Mouse (Mus musculus) liver, embryonic 11.5 days (tissue): Measurements from ENCODE around the gene Defb26. TPM values are rescaled to one million over a fixed set of nuclear protein-coding genes. Genes with fewer than 3 reads are reported as not detected.

Experiments
- ATAC-seq: fragments of 200-750 bp; cut with Nextera tagmentation; replicated peaks from 2 replicates; pipeline ENCODE4 v1.8.0; 2017; ENCODE audit warnings: moderate number of reproducible peaks, mild to moderate bottlenecking, moderate TSS enrichment, moderate library complexity; ENCODE audit not compliant: low FRiP score
- DNase-seq: peaks from one replicate; pipeline ENCODE4 v3.0.0-alpha.2; 2017; ENCODE audit warnings: low spot score
- H3K27ac ChIP-seq: fragments of 300-500 bp; sonication (generic); 2 replicates; pipeline ENCODE4 v1.5.1; 2014; ENCODE audit warnings: mild to moderate bottlenecking, low read depth, low read length, control low read depth
- H3K27me3 ChIP-seq: fragments of 300-500 bp; sonication (generic); replicated peaks from 2 replicates; pipeline ENCODE4 v1.6.1; 2014; ENCODE audit warnings: low read length, mixed read lengths; ENCODE audit not compliant: control insufficient read depth, insufficient read depth
- H3K36me3 ChIP-seq: fragments of 300-500 bp; sonication (generic); 2 replicates; pipeline ENCODE4 v1.6.1; 2014; ENCODE audit warnings: mild to moderate bottlenecking, low read length, moderate library complexity, mixed read lengths; ENCODE audit not compliant: control insufficient read depth, insufficient read depth
- H3K4me1 ChIP-seq: fragments of 300-500 bp; sonication (generic); replicated peaks from 2 replicates; pipeline ENCODE4 v1.6.1; 2014; ENCODE audit warnings: low read length, mixed read lengths; ENCODE audit not compliant: control insufficient read depth, insufficient read depth
- H3K4me2 ChIP-seq: fragments of 300-500 bp; sonication (generic); 2 replicates; pipeline ENCODE4 v1.6.1; 2014; ENCODE audit warnings: mild to moderate bottlenecking, control low read depth, moderate library complexity
- H3K4me3 ChIP-seq: fragments of 300-500 bp; sonication (generic); 2 replicates; pipeline ENCODE4 v1.5.1; 2014; ENCODE audit warnings: low read depth, low read length, control low read depth
- H3K9ac ChIP-seq: fragments of 300-500 bp; sonication (generic); 2 replicates; pipeline ENCODE4 v1.6.1; 2014; ENCODE audit warnings: low read depth, low read length, control low read depth
- H3K9me3 ChIP-seq: fragments of 300-500 bp; sonication (generic); 2 replicates; pipeline ENCODE4 v1.6.1; 2016; ENCODE audit warnings: low read length, inconsistent platforms, mixed read lengths; ENCODE audit not compliant: control insufficient read depth
- WGBS: fragments of 180-500 bp; shearing (Covaris S2); extraction: QIAGEN DNeasy Blood & Tissue Kit; methylation state at CpG from one replicate; pipeline ENCODE4 v1.1.7; 2014; 5-methylcytosine and 5-hydroxymethylcytosine counted together
- polyA plus RNA-seq: library from polyadenylated mRNA; unstranded; fragments of >200 nt; fragmentation: Nextera tagmentation; extraction: Ambion mirVana; gene quantifications from 2 replicates; pipeline ENCODE4 v1.2.1, GENCODE M21; 2014

Gene Defb26
- polyA plus RNA-seq, 1 experiment from 2014 or later, result not detected

- no peak within 1 kb of the TSS for H3K27ac ChIP-seq
- WGBS, result 65% methylated on average over 4 of the region's 4 CpGs
- DNase-seq, result no peak
- H3K36me3 ChIP-seq, result no peaks in the 10 kb centered on the region
- no peak for ATAC-seq
- no peak within 1 kb of the TSS for H3K9ac ChIP-seq
- H3K27me3 ChIP-seq, result no peaks in the 10 kb centered on the region
- H3K4me3 ChIP-seq, result no peak within 1 kb of the TSS
- no peaks in the 10 kb centered on the region for H3K9me3 ChIP-seq
- H3K4me2 ChIP-seq, result no peak within 1 kb of the TSS
- no peaks in the 10 kb centered on the region for H3K4me1 ChIP-seq
Observed at GRCm38 (mm10) chr2:152517981-152518380, 6.5 kb upstream of the Defb26 start, which contains the start of gene Defb28. Defb28 (plus strand) TSS chr2:152518255.

- WGBS, result 74% methylated on average over 4 of the region's 4 CpGs
- no peak for ATAC-seq
- no peaks in the 10 kb centered on the region for H3K27me3 ChIP-seq
- H3K27ac ChIP-seq, result no peak overlapping the region
- no peaks in the 10 kb centered on the region for H3K9me3 ChIP-seq
- H3K4me1 ChIP-seq, result no peaks in the 10 kb centered on the region
- no peak overlapping the region for H3K4me3 ChIP-seq
- no peaks in the 10 kb centered on the region for H3K36me3 ChIP-seq
- no peak for DNase-seq
- no peak overlapping the region for H3K9ac ChIP-seq
- no peak overlapping the region for H3K4me2 ChIP-seq
Observed at GRCm38 (mm10) chr2:152516084-152516483, 4.6 kb upstream of the Defb26 start.

- Histone ChIP-seq H3K27ac (no peak overlapping the region), H3K36me3 (no peaks in the 10 kb centered on the region), H3K9me3 (no peaks in the 10 kb centered on the region), H3K4me2 (no peak overlapping the region), H3K4me1 (no peaks in the 10 kb centered on the region), H3K27me3 (no peaks in the 10 kb centered on the region), H3K9ac (no peak overlapping the region), H3K4me3 (no peak overlapping the region)
- 69% methylated on average over 2 of the region's 2 CpGs for WGBS
- no peak for ATAC-seq
- no peak for DNase-seq
Observed at GRCm38 (mm10) chr2:152503950-152504349, 7.5 kb downstream of the Defb26 start.

GRCm38 (mm10) chr2:152500863-152501229 lies 10.6 kb downstream of the Defb26 start:
- H3K27me3 ChIP-seq, result no peaks in the 10 kb centered on the region
- ATAC-seq (no peak), DNase-seq (no peak)
- no peaks in the 10 kb centered on the region for H3K36me3 ChIP-seq
- H3K4me3 ChIP-seq, result no peak overlapping the region
- H3K4me2 ChIP-seq, result no peak overlapping the region
- WGBS, result 69% methylated on average over 6 of the region's 6 CpGs
- no peaks in the 10 kb centered on the region for H3K4me1 ChIP-seq
- no peaks in the 10 kb centered on the region for H3K9me3 ChIP-seq
- no peak overlapping the region for H3K27ac ChIP-seq
- H3K9ac ChIP-seq, result no peak overlapping the region

GRCm38 (mm10) chr2:152500204-152500862 lies 11.2 kb downstream of the Defb26 start:
- no peak overlapping the region for H3K4me3 ChIP-seq
- DNase-seq (no peak), ATAC-seq (no peak)
- no peaks in the 10 kb centered on the region for H3K36me3 ChIP-seq
- H3K4me1 ChIP-seq, result no peaks in the 10 kb centered on the region
- H3K9me3 ChIP-seq, result no peaks in the 10 kb centered on the region
- H3K9ac ChIP-seq, result no peak overlapping the region
- no peak overlapping the region for H3K27ac ChIP-seq
- H3K27me3 ChIP-seq, result no peaks in the 10 kb centered on the region
- H3K4me2 ChIP-seq, result no peak overlapping the region
- WGBS, result 67% methylated on average over 7 of the region's 7 CpGs

- Histone ChIP-seq H3K27me3 (no peaks in the 10 kb centered on the region), H3K4me3 (no peak overlapping the region), H3K9ac (no peak overlapping the region), H3K27ac (no peak overlapping the region), H3K9me3 (no peaks in the 10 kb centered on the region), H3K4me2 (no peak overlapping the region), H3K36me3 (no peaks in the 10 kb centered on the region), H3K4me1 (no peaks in the 10 kb centered on the region)
- WGBS, result 69% methylated on average over 6 of the region's 6 CpGs
- ATAC-seq (no peak), DNase-seq (no peak)
Observed at GRCm38 (mm10) chr2:152498020-152498419, 13.5 kb downstream of the Defb26 start.

GRCm38 (mm10) chr2:152493151-152493550 lies 18.3 kb downstream of the Defb26 start:
- DNase-seq (no peak), ATAC-seq (no peak)
- Histone ChIP-seq H3K4me1 (no peaks in the 10 kb centered on the region), H3K36me3 (no peaks in the 10 kb centered on the region), H3K27ac (no peak overlapping the region), H3K27me3 (no peaks in the 10 kb centered on the region), H3K9me3 (no peaks in the 10 kb centered on the region), H3K9ac (no peak overlapping the region), H3K4me2 (no peak overlapping the region), H3K4me3 (no peak overlapping the region)
- 79% methylated on average over 6 of the region's 6 CpGs for WGBS

- Histone ChIP-seq H3K4me3 (no peak within 1 kb of the TSS), H3K4me1 (no peaks in the 10 kb centered on the region), H3K9me3 (no peaks in the 10 kb centered on the region), H3K4me2 (no peak within 1 kb of the TSS), H3K27me3 (no peaks in the 10 kb centered on the region), H3K27ac (no peak within 1 kb of the TSS), H3K36me3 (no peaks in the 10 kb centered on the region), H3K9ac (no peak within 1 kb of the TSS)
- DNase-seq, result no peak
- ATAC-seq, result no peak
Observed at GRCm38 (mm10) chr2:152490038-152490437, 21.5 kb downstream of the Defb26 start, which contains the start of gene Defb22. Defb22 (minus strand) TSS chr2:152490138.

GRCm38 (mm10) chr2:152487024-152487423 lies 24.5 kb downstream of the Defb26 start:
- 77% methylated on average over 2 of the region's 2 CpGs for WGBS
- Histone ChIP-seq H3K9ac (no peak overlapping the region), H3K4me2 (no peak overlapping the region), H3K4me3 (no peak overlapping the region), H3K4me1 (no peaks in the 10 kb centered on the region), H3K9me3 (no peaks in the 10 kb centered on the region), H3K36me3 (no peaks in the 10 kb centered on the region), H3K27ac (no peak overlapping the region), H3K27me3 (no peaks in the 10 kb centered on the region)
- DNase-seq (no peak), ATAC-seq (no peak)
